Mouse (Mus musculus) C2C12 (cell line): ENCODE data around the gene Mup10. TPM values are rescaled to one million over a fixed set of nuclear protein-coding genes. Genes with fewer than 3 reads are reported as not detected.
"Not testable (repeated sequence)": the region's sequence is repeated elsewhere in the genome, so short reads cannot be mapped to it uniquely, and the experiment has no call there.

Experiments
- H3K27me3 ChIP-seq: one replicate; pipeline ENCODE4 v1.6.1; 2011; ENCODE audit not compliant: control insufficient read depth, insufficient read depth, insufficient read length
- H3K36me3 ChIP-seq: one replicate; pipeline ENCODE4 v1.6.1; 2011; ENCODE audit not compliant: control insufficient read depth, insufficient read depth
- H3K4me3 ChIP-seq: one replicate; pipeline ENCODE4 v1.5.1; 2011; ENCODE audit warnings: mild to moderate bottlenecking, control low read depth; ENCODE audit not compliant: poor library complexity, insufficient read depth, severe bottlenecking
- H3K79me2 ChIP-seq: one replicate; pipeline ENCODE4 v1.6.1; 2011; ENCODE audit not compliant: control insufficient read depth, insufficient read depth
- H3K79me3 ChIP-seq: one replicate; pipeline ENCODE4 v1.6.1; 2011; ENCODE audit warnings: low read depth, control low read depth
- H3ac ChIP-seq: one replicate; pipeline ENCODE3; 2011; ENCODE audit warnings: low read depth; ENCODE audit not compliant: control insufficient read depth, insufficient read length
- long read RNA-seq, 2 experiments: library from polyadenylated mRNA; unstranded; transcript quantifications; one replicate each; pipeline ENCODE4 v2.0.0; 2019 to 2020
- polyA plus RNA-seq: library from polyadenylated mRNA; unstranded; fragments of >200 nt; fragmentation: generic; extraction: Trizol; gene quantifications from one replicate; pipeline ENCODE4 v1.2.1, GENCODE M21; 2012; ENCODE audit warnings: missing spikeins

The Mup10 gene
- not detected for polyA plus RNA-seq
- long read RNA-seq, experiment 1, result 0 reads
- long read RNA-seq, experiment 2, result 0 reads

DNA sequence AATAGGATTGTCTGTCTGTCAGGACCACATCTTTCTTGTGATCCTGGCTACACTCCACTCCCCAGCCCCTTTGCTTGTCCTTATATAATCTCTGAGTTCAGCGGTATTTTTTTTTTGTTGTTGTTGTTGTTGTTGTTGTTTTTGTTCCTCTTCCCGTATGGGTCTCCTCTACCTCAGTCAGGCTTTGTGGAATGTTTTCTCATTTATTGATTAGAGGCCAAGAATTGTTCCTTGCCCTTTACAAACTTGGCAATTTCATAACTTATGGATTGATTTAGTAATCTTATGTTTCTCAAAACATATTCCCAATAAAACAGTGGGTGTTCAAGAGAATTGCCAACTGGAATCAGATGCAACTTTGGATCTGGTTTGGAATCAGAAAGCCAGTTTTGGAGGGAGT, at the start of gene Mup10:
TSS of gene Mup10 (minus strand) at position 101 of the 400 bp plus-strand sequence.
- not testable (repeated sequence) for H3K27me3 ChIP-seq

More for the DNA sequence above, at the start of gene Mup10:
- H3K4me3 ChIP-seq, H3K79me3 ChIP-seq, H3ac ChIP-seq, H3K79me2 ChIP-seq, H3K36me3 ChIP-seq: not testable (repeated sequence)

Other genes with a start within 250 kb of the Mup10 start
- gene Mup9, start 160.2 kb downstream of the Mup10 start, polyA plus RNA-seq, result not detected
- not detected for gene Mup1, start 80.2 kb downstream of the Mup10 start, polyA plus RNA-seq
- gene Mup11, start 80.2 kb upstream of the Mup10 start, polyA plus RNA-seq, result not detected
- gene Mup12, start 159.1 kb upstream of the Mup10 start, polyA plus RNA-seq, result not detected
- gene Mup22, start 239.3 kb upstream of the Mup10 start, polyA plus RNA-seq, result not detected